Mouse (Mus musculus) heart, embryonic 11.5 days (tissue): ENCODE data around the gene Tnk1. TPM values are rescaled to one million over a fixed set of nuclear protein-coding genes. Genes with fewer than 3 reads are reported as not detected.
A peak's percentile ranks its signal among the peaks of the same experiment; 100 is the strongest.

ENCODE experiments used
- ATAC-seq: fragments of 200-750 bp; cut with Nextera tagmentation; replicated peaks from 2 replicates; pipeline ENCODE4 v1.8.0; 2017; ENCODE audit warnings: moderate library complexity; ENCODE audit not compliant: insufficient number of reproducible peaks, low FRiP score, low TSS enrichment
- H3K27ac ChIP-seq: fragments of 300-500 bp; sonication (generic); 2 replicates; pipeline ENCODE4 v1.5.1; 2014; ENCODE audit warnings: mild to moderate bottlenecking, low read depth, low read length
- H3K27me3 ChIP-seq: fragments of 300-500 bp; sonication (generic); 2 replicates; pipeline ENCODE4 v1.6.1; 2014; ENCODE audit warnings: mild to moderate bottlenecking, low read length, mixed read lengths; ENCODE audit not compliant: control insufficient read depth, insufficient read depth
- H3K36me3 ChIP-seq: fragments of 300-500 bp; sonication (generic); 2 replicates; pipeline ENCODE4 v1.6.1; 2014; ENCODE audit warnings: mild to moderate bottlenecking, low read length, moderate library complexity, mixed read lengths; ENCODE audit not compliant: control insufficient read depth, insufficient read depth
- H3K4me1 ChIP-seq: fragments of 300-500 bp; sonication (generic); 2 replicates; pipeline ENCODE4 v1.6.1; 2014; ENCODE audit warnings: low read length; ENCODE audit not compliant: control insufficient read depth, insufficient read depth
- H3K4me2 ChIP-seq: fragments of 300-500 bp; sonication (generic); 2 replicates; pipeline ENCODE4 v1.6.1; 2014; ENCODE audit warnings: mild to moderate bottlenecking, moderate library complexity
- H3K4me3 ChIP-seq: fragments of 300-500 bp; sonication (generic); 2 replicates; pipeline ENCODE4 v1.5.1; 2014; ENCODE audit warnings: low read depth, low read length
- H3K9ac ChIP-seq: fragments of 300-500 bp; sonication (generic); 2 replicates; pipeline ENCODE4 v1.6.1; 2014; ENCODE audit warnings: mild to moderate bottlenecking, low read depth, low read length, moderate library complexity
- H3K9me3 ChIP-seq: fragments of 300-500 bp; sonication (generic); replicated peaks from 2 replicates; pipeline ENCODE4 v1.6.1; 2016; ENCODE audit warnings: low read length; ENCODE audit not compliant: control insufficient read depth
- WGBS: fragments of 180-500 bp; shearing (Covaris S2); extraction: QIAGEN DNeasy Blood & Tissue Kit; methylation state at CpG from one replicate; pipeline ENCODE4 v1.1.7; 2014; ENCODE audit not compliant: insufficient replicate concordance; 5-methylcytosine and 5-hydroxymethylcytosine counted together
- polyA plus RNA-seq: library from polyadenylated mRNA; unstranded; fragments of >200 nt; fragmentation: Nextera tagmentation; extraction: Ambion mirVana; gene quantifications from 2 replicates; pipeline ENCODE4 v1.2.1, GENCODE M21; 2014

The Tnk1 gene
- polyA plus RNA-seq, 1 experiment from 2014 or later = 0.23 TPM

GRCm38 (mm10) chr11:69837952-69838713, 20.4 kb downstream of the Tnk1 start, which contains the start of gene Tmem256:
Gene Tmem256 (plus strand): TSS chr11:69838514.
- under 1% methylated on average over 34 of the region's 34 CpGs for WGBS
- ATAC-seq = peak; percentile 88

DNA sequence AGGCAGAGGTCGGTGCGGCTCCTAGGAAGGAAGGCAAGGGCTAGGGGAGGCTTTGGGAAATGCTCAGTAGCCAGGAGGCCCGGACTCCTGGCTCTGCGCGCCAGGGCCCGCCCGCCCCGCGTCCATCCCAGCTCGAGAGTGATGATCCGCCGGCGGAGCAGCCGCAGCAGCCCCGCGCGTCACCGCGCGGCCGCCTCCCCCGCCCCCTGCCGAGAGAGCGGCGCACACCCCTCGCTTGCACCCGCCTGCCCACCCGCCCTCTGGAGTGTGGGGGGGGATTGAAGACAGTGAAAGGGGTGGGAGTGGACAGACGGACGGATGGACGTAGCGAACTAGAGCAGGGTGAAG, 21.0 kb downstream of the Tnk1 start, which contains the start of gene Nlgn2:
Gene Nlgn2, minus strand, starts transcription at position 181 of the 348 bp plus-strand sequence.
- Histone ChIP-seq H3K27me3 (peaks cover 45% of the 10 kb centered on the region), H3K27ac (peak within 1 kb of the TSS; percentile 85), H3K4me1 (peaks cover 33% of the 10 kb centered on the region), H3K9me3 (no peaks in the 10 kb centered on the region), H3K4me2 (peak within 1 kb of the TSS; percentile 91), H3K4me3 (peak within 1 kb of the TSS; percentile 70), H3K36me3 (no peaks in the 10 kb centered on the region), H3K9ac (peak within 1 kb of the TSS; percentile 85)
- 0% methylated on average over 26 of the region's 32 CpGs for WGBS
- peak; percentile 65 for ATAC-seq

More at GRCm38 (mm10) chr11:69837952-69838713, 20.4 kb downstream of the Tnk1 start, which contains the start of gene Tmem256:
- Histone ChIP-seq H3K9me3 (no peaks in the 10 kb centered on the region), H3K4me3 (peak within 1 kb of the TSS; percentile 70), H3K36me3 (no peaks in the 10 kb centered on the region), H3K9ac (peak within 1 kb of the TSS; percentile 85), H3K4me1 (peaks cover 33% of the 10 kb centered on the region), H3K27me3 (peaks cover 40% of the 10 kb centered on the region), H3K4me2 (peak within 1 kb of the TSS; percentile 91), H3K27ac (peak within 1 kb of the TSS; percentile 85)

GRCm38 (mm10) chr11:69836703-69837576, 21.6 kb downstream of the Tnk1 start:
- Histone ChIP-seq H3K4me3 (peak overlapping the region; percentile 70), H3K27ac (0 out of 2 replicates have a peak overlapping the region, but pooled peaks have one; percentile 50), H3K36me3 (no peaks in the 10 kb centered on the region), H3K9ac (peak overlapping the region; percentile 78), H3K4me1 (peaks cover 33% of the 10 kb centered on the region), H3K27me3 (peaks cover 47% of the 10 kb centered on the region), H3K4me2 (peak overlapping the region; percentile 91), H3K9me3 (no peaks in the 10 kb centered on the region)
- 1% methylated on average over 51 of the region's 52 CpGs for WGBS
- no peak for ATAC-seq

- Histone ChIP-seq H3K36me3 (no peaks in the 10 kb centered on the region), H3K27me3 (peaks cover 47% of the 10 kb centered on the region), H3K9me3 (no peaks in the 10 kb centered on the region), H3K4me1 (peaks cover 33% of the 10 kb centered on the region), H3K27ac (no peak overlapping the region), H3K4me2 (peak overlapping the region; percentile 91), H3K9ac (no peak overlapping the region), H3K4me3 (peak overlapping the region; percentile 70; the same call in 1 of the 2 replicates)
- 8% methylated on average over 4 of the region's 4 CpGs for WGBS
- no peak for ATAC-seq
Measured at GRCm38 (mm10) chr11:69835966-69836335, 22.6 kb downstream of the Tnk1 start.

- ATAC-seq = no peak
- Histone ChIP-seq H3K4me1 (peaks cover 33% of the 10 kb centered on the region), H3K4me2 (peak overlapping the region; percentile 89; the same call in 1 of the 2 replicates), H3K4me3 (0 out of 2 replicates have a peak overlapping the region, but pooled peaks have one; percentile 70), H3K27me3 (peaks cover 47% of the 10 kb centered on the region), H3K36me3 (no peaks in the 10 kb centered on the region), H3K27ac (no peak overlapping the region), H3K9me3 (no peaks in the 10 kb centered on the region), H3K9ac (no peak overlapping the region)
- 7% methylated on average over 9 of the region's 9 CpGs for WGBS
Measured at GRCm38 (mm10) chr11:69835326-69835965, 23.1 kb downstream of the Tnk1 start.

GRCm38 (mm10) chr11:69834001-69834549, 24.5 kb downstream of the Tnk1 start:
- Histone ChIP-seq H3K9ac (peak overlapping the region; percentile 77), H3K4me3 (peak overlapping the region; percentile 48), H3K27me3 (peaks cover 47% of the 10 kb centered on the region), H3K9me3 (no peaks in the 10 kb centered on the region), H3K27ac (no peak overlapping the region), H3K4me1 (peaks cover 27% of the 10 kb centered on the region), H3K4me2 (peak overlapping the region; percentile 89), H3K36me3 (no peaks in the 10 kb centered on the region)
- WGBS = 6% methylated on average over 43 of the region's 48 CpGs
- ATAC-seq = no peak

DNA sequence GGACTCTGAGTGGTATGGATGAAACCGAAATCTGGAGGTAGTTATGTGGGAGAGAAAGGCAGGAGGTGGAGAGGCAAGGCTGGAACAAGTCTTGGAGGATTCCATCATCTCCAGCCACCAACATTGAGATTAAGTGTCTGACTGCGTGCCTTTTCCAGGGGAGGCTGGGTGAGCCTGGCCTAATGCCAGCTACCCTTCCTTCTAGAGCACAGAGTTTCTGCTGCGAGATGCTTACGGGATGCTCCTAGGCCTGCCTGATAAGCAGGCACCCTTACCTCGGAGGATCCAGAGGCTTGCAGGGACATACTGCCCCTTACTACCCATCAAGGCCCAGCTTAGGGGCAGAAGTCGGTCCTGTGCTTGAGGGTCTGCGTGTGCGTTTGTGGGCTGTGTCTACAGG, 25.0 kb downstream of the Tnk1 start:
- Histone ChIP-seq H3K27me3 (peaks cover 47% of the 10 kb centered on the region), H3K4me3 (peak overlapping the region; percentile 48), H3K9ac (peak overlapping the region; percentile 77), H3K4me1 (peaks cover 24% of the 10 kb centered on the region), H3K27ac (no peak overlapping the region), H3K9me3 (no peaks in the 10 kb centered on the region), H3K4me2 (peak overlapping the region; percentile 89), H3K36me3 (no peaks in the 10 kb centered on the region)
- ATAC-seq = no peak
- WGBS = 39% methylated on average over 8 of the region's 8 CpGs

GRCm38 (mm10) chr11:69828832-69829231, 29.7 kb downstream of the Tnk1 start:
- Histone ChIP-seq H3K4me3 (no peak overlapping the region), H3K9ac (no peak overlapping the region), H3K27me3 (peaks cover 14% of the 10 kb centered on the region), H3K9me3 (no peaks in the 10 kb centered on the region), H3K4me1 (peaks cover 6% of the 10 kb centered on the region; the same call in 1 of the 2 replicates), H3K27ac (no peak overlapping the region), H3K36me3 (peaks cover 7% of the 10 kb centered on the region), H3K4me2 (no peak overlapping the region)
- 69% methylated on average over 5 of the region's 5 CpGs for WGBS
- no peak for ATAC-seq
